Mouse (Mus musculus) thymus, adult 18-20 months (tissue): Measurements from ENCODE around the gene Dok4.
"Not testable (repeated sequence)": the region's sequence is repeated elsewhere in the genome, so short reads cannot be mapped to it uniquely, and the experiment has no call there.

Experiments
- DNase-seq, 2 experiments: peaks; one replicate each; pipeline ENCODE4 v3.0.0; 2022; ENCODE audit warnings: mixed read lengths in 2 of 2

Gene Dok4

GRCm38 (mm10) chr8:94876820-94877219, 690 bp upstream of the Dok4 start:
- no peak for DNase-seq

- no peak for DNase-seq
These were observed 319 bp downstream of the Dok4 start for GRCm38 (mm10) chr8:94875871-94876150.

- no peak for DNase-seq
These were observed 847 bp downstream of the Dok4 start for GRCm38 (mm10) chr8:94875096-94875870.

GRCm38 (mm10) chr8:94874358-94874757, 1.8 kb downstream of the Dok4 start:
- DNase-seq: peak in 1 of 2 experiments; percentile 28

GRCm38 (mm10) chr8:94872576-94872975, 3.6 kb downstream of the Dok4 start:
- no peak for DNase-seq

- DNase-seq: no peak
These were observed 4.0 kb downstream of the Dok4 start for GRCm38 (mm10) chr8:94872156-94872555.

- no peak for DNase-seq
These were observed 4.8 kb downstream of the Dok4 start for GRCm38 (mm10) chr8:94871108-94871894.

- DNase-seq: no peak
These were observed 5.5 kb downstream of the Dok4 start for GRCm38 (mm10) chr8:94870474-94871107.

GRCm38 (mm10) chr8:94870003-94870402, 6.1 kb downstream of the Dok4 start:
- DNase-seq: no peak

- no peak for DNase-seq
These were observed 7.0 kb downstream of the Dok4 start for GRCm38 (mm10) chr8:94869146-94869545.

GRCm38 (mm10) chr8:94866921-94867320, 9.2 kb downstream of the Dok4 start:
- DNase-seq: no peak

- DNase-seq: no peak
These were observed 10.8 kb downstream of the Dok4 start for GRCm38 (mm10) chr8:94865292-94865691.

GRCm38 (mm10) chr8:94863897-94864673, 12.0 kb downstream of the Dok4 start:
- DNase-seq: no peak

- no peak for DNase-seq
These were observed 13.5 kb downstream of the Dok4 start for GRCm38 (mm10) chr8:94862487-94863220.

GRCm38 (mm10) chr8:94861352-94861910, 14.7 kb downstream of the Dok4 start:
- peak in 1 of 2 experiments; percentile 43 for DNase-seq

- peak; percentile 77 to 79 for DNase-seq
These were observed 18.6 kb downstream of the Dok4 start, which contains the start of gene Polr2c for GRCm38 (mm10) chr8:94857346-94858173. TSS of gene Polr2c (plus strand) at chr8:94857450.

- no peak for DNase-seq
These were observed 19.2 kb downstream of the Dok4 start for GRCm38 (mm10) chr8:94857011-94857345.

GRCm38 (mm10) chr8:94854761-94855160, 21.4 kb downstream of the Dok4 start:
- DNase-seq: not testable (repeated sequence)

- DNase-seq: no peak
These were observed 26.1 kb downstream of the Dok4 start for GRCm38 (mm10) chr8:94850049-94850448.

- no peak for DNase-seq
These were observed 34.9 kb downstream of the Dok4 start for GRCm38 (mm10) chr8:94841183-94841582.

- DNase-seq: no peak
These were observed 37.5 kb downstream of the Dok4 start for GRCm38 (mm10) chr8:94838600-94838999.
